Mouse (Mus musculus): ENCODE results near the gene Actn4.

GRCm38 (mm10) chr7:28949298-28949697 is 12.8 kb downstream of the Actn4 start:
- TF ChIP-seq CTCF (IDR thresholded peaks at IDR 0.05; ENCODE audit: low read depth, low read length) (no peak), POLR2A (IDR thresholded peaks at IDR 0.05; ENCODE audit: borderline replicate concordance, low read depth, low read length) (no peak)
